Mouse (Mus musculus) CH12F3 (cell line): ENCODE results near the gene Olfr1417.

Experiments used
- in situ Hi-C: fragments of 300-500 bp; cut with MboI; formaldehyde crosslinking; loops from 2 replicates; pipeline ENCODE4 v1.14.3; 2020; ENCODE audit warnings: low sequenced_read_pairs

The Olfr1417 gene

DNA sequence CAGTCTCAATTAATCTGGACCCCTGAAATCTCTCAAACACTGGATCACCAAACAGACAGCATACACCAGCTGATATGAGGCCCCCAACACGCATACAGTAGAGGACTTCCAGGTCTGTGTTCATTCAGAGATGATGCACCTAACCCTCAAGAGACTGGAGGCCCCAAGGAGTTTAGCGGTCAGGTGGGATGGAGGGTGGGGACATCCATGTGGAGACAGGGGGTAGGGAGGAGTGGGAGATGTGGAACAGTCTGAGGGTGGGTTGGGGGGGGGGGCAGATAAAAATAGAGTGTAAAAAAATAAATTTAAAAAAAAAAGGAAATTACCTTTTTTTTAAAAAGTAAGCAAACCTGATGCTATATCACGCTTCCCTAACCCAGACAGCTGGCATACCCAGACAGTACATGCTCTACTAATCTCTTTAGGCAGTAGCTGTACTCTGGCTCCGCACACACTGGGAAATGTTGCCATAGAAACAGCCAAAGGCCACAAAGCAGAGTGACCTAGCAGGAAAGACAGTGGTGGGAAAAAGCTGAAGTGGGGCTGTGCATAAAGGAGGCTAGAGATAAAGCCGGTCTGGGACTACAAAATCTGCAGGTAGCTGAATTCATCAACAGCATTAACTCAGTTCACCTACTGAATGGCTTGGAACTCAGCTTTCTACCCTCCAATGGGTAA, 27.2 kb downstream of the Olfr1417 start:
- in situ Hi-C loops, result no loop called here

DNA sequence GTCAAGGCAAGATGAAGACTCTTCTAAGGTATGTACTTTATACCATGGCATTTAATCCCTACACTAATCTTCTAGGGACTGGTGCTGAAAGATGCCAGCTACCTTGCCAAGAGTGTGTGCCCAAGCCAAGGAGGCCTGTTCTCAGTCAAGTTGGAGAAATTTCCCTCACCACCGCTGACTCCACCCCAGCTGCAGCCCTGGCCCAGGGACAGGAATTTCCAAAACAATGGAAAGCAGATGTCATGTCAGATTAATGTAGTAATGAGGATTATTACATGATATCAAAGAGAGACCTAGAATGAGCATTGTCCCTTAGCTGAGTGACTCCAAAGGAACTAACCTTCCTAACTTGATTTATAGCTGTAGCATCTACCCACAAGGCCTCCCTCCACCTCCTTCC, 28.2 kb downstream of the Olfr1417 start:
- in situ Hi-C loops, result no loop called here

DNA sequence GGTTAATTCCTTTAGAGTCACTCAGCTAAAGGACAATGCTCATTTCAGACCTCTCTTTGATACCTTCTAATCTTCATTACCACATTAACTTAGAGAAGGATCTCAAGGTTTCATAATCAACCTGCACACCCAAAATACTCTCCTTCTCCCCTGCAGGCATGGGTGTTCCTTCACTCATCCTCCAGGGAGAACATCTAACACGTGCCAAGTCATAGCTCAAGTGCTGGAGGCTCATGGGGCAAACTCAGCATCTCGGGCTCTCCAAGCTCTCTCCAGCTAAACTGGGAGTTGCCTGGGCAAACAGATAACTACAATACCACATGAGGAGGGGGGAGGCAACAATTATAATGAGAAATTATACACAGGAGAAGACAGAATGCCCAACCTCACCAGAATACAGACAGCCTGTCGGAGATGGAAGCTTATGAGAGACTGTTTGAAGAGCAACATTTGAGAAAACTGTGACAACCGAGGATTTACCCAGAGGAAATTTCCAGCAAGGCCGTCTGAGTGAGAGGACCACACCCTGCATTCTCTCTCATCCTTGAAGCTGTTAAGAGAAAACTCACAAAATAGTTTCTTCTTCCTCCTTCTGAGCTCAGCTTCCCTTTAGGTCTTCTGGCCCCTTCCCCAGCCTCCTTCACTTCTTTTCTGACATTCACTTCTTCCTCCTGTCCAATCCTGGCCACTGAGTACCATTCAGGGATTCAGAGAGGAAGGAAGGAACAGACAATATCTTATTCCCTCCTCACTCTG, 28.8 kb downstream of the Olfr1417 start:
- in situ Hi-C loops, result no loop called here

DNA sequence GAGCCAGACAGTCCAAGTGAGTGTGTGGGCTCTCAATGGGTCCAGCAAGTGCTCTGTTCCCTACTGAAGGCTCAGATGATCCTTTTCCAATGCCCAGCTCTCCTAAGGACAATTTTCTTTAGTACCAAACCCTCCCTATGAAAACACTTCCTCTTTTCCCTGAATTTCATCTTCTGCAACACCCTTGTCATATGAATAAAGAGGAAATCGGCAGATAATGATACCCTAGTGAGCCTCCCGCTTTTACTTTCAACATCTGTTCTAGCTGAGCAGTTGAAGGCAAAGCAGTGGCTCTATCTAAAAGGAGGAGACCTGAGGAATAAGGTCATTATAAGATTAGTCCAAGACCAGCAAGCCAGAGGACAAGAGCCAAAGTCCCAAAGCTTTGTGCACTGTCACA, 30.6 kb downstream of the Olfr1417 start:
- in situ Hi-C loops, result no loop called here

DNA sequence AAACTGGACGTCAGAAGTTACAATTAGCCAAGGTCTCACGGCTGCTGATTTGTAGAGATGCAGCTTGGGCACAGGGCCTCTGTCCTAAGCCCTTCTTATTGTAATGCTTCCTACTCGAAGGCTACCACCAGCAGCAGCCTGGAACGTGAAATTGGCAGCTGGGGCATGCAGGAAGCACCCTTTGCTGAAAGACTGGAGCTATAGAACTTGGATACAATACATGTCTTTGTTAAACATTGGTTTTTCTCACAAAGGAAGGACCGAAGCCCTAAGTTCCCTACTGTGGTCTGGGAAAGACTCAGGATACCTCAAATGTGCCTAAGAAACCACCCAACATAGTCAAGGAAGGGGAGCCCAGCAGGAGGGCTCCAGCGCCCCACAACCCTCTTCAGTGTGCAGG, 31.2 kb downstream of the Olfr1417 start:
- in situ Hi-C loops, result no loop called here

DNA sequence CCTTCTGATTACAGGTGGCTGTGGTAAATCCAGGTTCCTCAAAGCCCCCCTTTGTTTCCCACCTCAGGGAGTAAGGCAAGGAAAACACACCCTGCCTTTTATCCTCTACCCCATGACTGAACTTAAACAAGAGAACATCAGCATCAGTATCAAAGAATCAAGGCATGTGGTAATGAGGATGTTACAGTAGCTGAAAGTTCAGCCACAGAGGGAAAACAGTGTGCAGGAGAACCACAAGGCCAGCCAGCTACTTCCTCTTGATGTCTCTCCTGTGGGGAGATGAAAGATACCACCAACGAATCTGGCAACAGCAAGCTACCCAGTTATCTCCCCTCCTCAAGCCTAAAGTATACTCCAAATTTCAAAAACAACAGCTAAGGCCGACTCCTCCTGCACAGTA, 31.8 kb downstream of the Olfr1417 start:
- in situ Hi-C loops, result no loop called here

DNA sequence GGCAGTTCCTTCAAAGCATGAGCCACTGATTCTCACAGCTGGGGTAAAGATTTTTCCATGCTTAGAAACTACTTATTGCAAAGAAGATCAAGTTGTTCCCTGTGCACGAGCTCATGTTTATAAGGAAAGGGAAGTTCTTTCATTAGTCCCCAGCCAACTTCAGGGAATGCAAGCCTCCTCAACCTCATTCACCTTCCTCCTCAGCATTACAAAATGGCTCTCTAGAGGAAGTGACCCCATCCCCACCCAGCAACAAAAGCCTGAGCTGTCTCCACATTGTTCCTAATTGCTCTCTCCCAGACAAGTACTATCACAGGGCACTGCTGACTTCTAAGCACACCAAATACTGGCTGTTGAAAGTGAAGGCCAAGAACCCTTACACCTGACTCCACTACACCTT, 34.6 kb downstream of the Olfr1417 start:
- in situ Hi-C loops, result no loop called here

DNA sequence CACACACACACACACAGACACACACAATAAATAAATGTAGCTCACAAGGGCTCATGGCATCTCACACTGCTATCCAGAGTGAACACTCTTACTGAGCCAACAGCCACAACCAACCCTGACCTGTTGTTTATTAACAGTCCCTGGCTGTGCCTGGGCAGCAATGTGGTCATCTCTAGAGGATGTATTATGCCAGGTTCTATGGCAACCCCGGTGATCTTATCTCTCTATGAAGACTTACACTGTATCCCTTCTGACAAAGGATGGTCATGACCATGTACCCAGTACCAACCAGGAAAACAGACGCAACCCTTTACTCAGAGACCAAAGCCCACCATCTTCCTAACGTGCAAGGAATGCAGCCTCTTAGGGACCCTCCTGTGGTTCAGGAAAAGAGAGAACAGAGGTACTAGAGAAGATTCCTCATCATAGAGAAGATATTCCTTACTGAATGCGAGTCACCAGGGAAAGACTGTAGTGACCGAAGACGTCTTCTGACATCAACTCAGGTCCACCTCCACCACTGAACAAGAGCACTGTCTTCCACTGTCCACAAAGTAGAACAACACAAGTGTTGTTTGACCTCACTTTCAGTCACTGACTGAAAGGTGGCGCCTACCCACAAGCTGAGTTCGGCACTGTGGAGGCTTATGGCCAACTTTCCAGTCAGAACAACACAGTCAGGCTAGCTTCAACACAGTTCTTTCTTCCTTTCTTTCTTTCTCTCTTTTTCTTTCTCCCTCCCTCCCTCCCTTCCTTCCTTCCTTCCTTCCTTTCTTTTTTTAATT, 38.3 kb downstream of the Olfr1417 start:
- in situ Hi-C loops, result no loop called here

DNA sequence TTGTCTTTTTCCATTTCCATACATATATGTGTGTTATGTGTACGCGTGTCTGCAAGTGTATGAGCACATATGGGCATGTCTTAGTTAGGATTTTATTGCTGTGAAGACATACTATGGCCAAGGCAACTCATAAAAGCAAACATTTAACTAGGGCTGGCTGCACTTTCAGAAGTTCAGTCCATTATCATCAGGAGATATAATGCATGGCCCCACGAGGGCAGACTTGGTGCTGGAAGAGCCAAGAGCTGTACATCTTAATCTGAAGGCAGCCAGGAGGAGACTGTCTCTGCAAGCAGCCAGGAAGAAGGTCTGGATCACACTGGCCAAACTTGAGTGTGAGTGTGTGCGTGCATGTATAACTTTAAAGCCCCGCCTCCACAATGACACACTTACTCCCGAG, 44.6 kb downstream of the Olfr1417 start:
- in situ Hi-C loops, result no loop called here

DNA sequence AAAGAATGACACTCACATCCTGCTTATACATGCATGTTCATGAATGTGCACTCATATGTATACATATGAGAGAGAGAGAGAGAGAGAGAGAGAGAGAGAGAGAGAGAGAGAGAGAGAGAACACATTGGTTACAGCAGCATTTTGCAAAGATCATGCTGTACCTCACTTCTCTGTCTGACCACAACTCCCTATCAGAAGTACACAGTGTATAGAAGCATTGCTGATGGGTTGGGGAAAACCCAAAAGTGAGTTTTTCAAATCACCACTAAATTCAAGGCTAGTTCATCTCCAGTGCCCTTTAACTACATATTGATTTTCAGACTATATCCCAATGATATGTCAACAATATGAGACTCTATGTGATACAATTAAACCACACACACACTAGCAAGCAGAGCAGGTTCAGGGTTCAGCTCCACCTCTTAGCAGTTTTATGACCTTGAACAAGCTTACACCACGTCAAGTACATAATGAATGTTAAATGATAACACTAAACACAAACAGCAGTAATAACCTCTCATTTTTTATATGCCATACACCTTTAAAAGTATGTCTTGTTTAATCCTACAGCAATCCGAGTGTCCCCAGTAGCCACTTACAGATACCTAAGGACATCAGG, 45.2 kb downstream of the Olfr1417 start:
- in situ Hi-C loops, result no loop called here

DNA sequence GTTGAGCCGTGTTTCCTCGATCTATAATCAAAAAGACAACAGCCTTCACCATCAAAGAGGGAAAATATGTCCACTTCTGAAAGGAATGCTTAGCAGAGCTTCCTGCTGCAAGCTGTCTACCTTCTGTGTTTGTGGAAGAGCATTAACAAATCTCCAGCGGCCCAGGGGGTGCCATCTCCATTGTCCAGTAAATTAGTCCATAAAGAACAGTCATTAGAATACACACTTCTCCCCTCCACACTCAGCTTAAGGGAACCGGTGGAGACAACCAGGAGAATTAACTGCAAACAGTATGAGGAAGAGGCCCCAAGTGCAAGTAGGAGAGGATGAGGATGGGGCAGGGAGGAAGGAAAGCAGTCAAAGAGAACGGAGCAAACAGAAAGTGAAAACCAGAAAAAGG, 47.2 kb downstream of the Olfr1417 start:
- in situ Hi-C loops, result no loop called here

DNA sequence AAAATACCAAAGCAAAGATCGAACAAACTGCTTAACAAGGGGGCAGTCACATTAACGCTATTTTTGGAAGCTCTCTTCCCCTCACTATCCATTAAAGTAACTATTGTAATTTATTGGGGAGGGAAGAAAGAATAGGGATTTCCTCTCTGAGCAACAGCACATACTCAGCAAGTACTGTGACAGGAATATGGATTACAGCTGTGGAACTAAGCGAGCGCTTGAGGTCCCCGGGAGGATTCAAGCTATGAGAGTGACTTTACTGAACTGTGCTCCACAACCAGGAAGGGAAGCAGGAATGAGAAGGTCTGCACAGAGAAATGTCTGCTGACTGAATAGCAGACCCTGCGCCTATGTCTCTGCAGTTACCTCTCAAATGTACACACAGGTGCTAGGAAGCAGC, 50.1 kb downstream of the Olfr1417 start:
- in situ Hi-C loops, result no loop called here

DNA sequence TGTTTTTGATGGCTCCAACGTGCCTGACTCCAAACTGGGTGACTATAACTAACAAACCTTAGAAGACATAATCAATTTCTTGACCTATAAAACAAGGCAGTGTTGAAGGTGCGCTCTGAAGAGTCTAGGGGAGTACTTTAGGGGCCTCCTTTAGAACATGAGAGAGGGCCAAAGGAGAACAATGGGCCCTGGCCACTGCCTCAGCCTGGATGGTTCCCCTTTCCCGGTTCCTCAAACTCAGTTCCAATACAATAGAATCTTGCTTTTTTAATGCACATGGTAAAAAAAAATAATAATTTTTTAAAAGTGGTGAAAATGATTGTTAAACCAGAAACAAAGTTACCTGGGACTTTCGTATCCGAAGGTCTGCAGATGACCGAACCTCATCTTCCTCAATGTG, 51.2 kb downstream of the Olfr1417 start:
- in situ Hi-C loops, result no loop called here

DNA sequence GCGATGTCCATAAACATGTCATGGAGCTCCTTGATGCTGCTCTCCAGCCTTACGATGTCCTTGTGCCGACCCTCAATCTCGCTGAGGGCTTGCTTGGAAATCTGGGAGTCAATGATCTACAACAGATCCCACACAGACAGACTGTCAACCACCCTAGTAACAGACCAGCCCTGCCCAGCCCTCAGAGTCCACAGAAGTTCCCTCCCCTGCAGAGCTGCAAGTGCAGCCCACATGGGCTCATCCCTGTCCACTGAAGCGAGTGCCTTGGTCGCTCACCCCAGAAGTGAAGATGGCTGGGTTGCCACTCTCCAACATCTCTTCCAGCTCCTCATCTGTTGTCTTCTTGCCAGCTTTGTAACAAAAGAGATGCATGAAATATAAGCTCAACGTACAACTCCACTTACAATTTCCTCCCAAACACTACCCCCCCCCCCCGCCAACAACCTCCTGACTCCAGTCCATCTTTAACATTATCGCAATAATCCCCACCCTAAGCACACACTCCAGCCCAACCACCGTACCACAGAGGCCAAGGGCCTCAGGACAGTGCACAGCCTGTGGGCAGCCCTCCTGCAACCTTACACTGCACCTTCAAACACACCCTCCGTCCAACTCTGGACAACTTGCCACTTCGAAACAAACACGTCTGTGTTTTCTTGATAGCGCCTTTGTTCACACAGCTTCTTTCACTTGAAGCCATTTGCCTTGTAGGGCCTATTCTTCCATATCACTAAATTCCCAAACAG, 53.4 kb downstream of the Olfr1417 start:
- in situ Hi-C loops, result no loop called here

DNA sequence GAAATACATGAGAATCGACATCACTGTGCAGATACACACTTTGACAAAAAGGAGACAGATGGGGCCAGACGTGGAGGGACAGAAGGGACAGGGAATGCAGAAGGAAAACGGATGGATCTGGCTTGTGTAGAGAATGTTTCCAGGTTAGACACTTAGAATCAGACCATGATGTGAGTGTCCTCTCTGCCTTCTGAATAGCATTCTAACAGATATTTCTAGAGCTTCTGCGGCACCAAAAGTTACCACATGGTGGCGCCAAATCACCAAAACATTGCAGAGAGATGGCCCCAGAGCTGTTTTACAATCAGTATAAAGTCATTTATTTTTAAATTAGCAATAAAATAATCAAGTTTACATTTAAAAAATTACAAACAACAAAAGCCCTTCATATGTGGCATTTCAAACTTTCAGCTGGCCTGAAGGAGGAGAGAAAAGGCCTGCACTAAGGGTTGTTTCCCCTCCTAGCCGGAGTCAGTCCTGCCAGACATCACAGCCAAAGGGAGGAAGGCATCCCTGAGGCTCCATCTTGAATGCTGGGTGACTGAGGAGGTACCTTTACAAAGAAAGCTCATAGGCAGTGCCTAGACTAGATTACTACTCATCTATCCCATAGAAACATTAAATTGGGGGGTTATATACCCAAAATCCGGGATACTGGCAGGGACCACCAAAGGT, 61.7 kb downstream of the Olfr1417 start:
- in situ Hi-C loops, result no loop called here
